Mouse (Mus musculus) cerebellum, adult 11 months (tissue): ENCODE data around the gene Them7.

Source experiments
- DNase-seq: peaks from one replicate; pipeline ENCODE4 v3.0.0; 2022

Them7 gene

DNA sequence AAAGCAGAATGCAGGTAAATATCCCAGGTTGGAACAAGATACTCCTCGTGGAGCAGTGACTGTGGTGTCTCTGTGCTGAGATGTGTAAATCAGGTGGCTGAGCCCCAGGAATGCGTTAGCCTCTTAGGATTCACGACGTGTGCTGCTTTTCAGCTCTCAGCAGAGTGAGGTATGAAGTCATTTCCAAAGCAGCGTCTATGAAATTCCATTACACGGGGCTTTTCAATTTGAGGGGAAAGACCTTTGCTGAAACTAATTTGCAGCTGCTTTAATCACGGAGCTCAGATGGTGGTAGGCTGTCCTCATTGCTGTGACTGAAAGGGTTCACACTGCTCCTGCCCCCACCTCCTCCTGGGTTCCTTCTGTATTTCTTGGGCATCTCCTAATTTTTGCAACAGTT is 87.9 kb downstream of the Them7 start:
- no peak for DNase-seq

DNA sequence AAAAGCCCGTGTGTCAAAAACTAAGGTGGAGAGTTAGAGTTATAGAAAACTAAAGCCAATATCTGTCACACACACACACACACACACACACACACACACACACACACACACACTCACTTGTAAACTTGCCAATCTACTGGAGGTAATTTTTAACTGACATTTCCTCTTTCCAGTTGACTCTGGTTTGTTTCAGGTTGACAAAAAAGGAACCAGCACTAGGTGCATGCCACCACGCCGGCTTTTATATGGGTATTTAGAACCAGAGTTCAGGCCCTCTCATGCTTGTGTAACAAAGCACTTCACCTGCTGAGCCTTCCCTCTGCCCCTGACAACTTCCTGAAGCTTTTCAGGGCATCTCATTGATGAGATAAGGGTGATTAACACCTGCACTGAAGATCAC is 89.0 kb downstream of the Them7 start:
- DNase-seq, result no peak

GRCm38 (mm10) chr2:105317556-105318184 is 93.5 kb downstream of the Them7 start:
- no peak for DNase-seq

DNA sequence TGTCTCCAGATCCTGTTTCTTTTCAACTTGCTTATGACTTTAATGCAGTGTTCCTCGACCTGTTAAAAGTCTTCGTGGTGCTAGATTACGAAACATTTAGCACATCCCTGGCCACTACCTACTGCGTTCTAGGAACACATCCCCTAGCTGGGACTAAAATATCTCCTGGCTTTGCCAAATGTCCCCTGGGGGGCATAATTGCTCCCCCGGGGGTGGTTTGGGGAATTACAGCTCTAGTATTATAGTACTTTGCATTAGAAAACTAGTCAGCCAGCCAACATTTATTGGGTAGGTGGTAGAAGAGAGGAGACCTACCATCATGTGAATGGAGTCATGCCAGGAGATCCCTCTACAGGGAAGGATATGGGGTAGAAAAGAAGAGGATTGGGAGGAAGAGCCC is 101.9 kb downstream of the Them7 start:
- DNase-seq, result no peak

DNA sequence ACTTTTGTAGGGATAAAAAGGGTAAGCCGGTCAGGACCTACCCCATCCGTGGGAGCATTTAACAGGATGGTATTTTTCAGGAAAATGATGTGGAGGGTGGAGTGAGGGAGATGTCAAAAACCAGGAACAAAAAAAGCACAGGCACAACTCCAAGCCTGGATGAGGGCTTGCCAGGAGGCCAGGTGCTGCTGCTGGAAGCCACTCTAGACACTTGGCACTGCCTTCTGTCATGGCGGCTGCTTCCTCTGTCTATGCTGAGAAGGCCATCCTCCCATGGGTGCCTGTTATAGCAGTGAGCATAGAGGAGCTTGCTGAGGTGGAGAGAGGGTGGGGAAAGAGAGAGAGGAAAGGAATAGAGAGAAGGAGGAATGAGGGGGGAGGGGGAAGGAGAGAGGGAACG is 105.9 kb downstream of the Them7 start:
- DNase-seq, result peak; percentile 84

DNA sequence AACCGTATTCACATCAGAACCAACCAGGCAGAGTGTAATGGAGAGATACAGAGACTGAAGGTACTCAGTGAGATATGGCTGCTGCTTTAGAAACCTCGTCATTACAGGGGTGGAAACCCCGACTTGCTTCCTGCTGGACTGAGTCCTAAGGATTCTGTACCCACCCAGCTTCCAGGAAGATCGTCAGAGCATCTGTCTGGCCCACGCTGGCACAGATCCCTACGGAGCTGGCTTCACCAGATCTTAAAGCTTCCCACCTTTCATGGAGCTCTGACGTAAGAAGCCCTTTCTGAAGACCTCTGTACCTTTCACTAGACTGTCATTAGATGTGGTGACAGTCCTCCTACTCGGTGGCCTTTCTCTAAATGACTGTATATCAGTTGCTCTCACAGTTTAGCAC is 109.0 kb downstream of the Them7 start:
- no peak for DNase-seq

DNA sequence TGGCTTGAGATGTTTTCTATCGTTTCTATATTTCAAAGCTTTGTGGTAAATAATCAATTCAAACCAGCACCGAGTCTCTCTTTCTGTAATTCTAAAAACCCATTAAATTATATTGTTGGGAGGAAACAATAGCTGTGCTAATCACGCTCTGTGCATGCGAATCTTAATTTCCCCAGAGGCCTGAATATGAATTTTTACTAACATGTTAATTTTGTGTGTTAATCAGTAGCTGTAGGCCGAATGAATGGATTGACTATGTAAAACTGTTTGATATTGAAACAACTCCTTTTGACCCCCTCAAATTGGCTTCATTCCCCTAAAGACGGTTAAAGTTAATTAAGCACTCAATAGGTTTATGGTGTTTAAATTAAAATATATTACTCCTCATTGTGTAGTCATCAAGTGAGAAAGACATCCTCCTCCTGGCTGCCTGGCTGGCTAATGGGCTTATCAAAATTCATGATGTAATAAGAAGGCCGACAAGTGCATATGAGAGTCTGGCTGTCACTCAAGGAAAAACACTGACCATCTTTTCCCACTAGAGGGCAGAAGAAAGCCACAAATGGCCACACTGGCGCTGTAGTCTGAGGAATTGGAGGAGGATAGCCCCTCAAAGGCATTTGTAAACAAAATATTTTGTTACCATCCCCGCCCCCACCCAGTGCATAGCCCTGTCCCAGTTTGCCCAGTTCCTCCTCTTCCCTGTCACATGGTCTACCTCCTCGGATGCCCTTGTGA is 110.0 kb downstream of the Them7 start:
- DNase-seq, result peak; percentile 16

GRCm38 (mm10) chr2:105335661-105336060 is 111.5 kb downstream of the Them7 start:
- DNase-seq, result no peak

DNA sequence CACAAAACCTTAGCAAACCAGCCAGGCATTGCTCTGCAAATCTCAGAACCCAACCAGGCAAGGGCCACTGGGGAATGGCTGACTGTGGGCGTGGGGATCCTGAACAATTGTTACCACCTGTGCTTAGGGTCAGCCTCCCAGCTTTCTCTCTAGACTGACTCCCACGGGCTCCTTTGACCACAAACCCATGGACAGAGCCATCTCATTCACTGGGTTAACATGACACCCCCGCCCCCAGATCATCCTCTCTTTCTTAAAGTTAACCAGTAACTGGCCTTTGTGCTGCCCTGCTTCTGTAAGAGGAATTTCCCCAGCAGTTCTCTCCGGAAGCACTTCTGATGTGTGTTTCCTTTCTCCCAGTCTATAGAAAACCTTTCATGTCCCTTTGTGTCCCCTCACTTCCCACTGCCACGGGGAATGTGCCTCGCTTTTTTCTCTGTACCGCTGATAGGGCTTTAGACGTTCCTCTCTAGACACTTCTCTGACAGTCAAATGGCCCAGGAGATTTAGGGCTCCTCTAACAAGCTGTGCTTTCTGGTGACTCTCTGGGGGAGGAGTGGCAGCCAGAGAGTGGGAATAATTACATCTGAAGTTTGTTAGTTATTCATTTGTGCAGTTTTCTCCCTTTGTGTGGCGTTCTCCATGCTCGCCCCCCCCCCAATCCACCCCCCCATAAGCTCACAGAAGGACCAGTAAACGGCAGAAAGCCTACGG is 112.4 kb downstream of the Them7 start:
- DNase-seq, result no peak

DNA sequence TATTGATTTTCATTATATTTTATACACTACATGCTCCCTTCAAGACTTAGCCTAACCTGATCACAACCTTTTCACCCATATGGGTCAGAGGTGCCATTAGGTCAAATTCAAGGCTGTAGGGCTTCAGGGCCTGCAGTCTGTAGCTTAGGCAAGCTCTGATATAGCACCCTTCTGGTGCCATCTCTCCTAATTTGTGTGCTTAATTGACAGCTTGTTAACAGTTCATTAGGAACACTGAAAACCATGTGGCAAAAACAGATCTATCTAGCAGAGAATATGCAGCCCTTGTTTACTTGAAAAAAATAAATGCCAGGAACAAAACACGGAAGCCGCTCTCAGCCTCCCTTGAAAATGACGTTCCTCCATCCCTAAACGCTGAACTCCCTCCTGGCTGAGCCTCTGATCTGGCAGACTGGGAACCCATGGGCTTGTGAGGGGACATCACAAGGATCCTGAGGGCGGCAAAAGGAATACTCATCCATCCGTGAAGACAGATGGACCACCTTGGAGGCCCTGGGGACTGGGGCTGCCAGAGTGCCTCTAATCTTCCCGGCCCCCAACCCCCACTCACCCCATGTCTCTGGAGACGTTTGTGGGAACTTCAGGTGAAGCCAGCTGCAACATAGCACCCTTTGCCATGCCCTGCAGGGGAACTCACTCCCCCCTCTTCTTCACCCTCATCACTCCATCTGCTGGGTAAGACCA is 113.2 kb downstream of the Them7 start:
- no peak for DNase-seq

GRCm38 (mm10) chr2:105339993-105340392 is 115.9 kb downstream of the Them7 start:
- DNase-seq, result peak; percentile 14

DNA sequence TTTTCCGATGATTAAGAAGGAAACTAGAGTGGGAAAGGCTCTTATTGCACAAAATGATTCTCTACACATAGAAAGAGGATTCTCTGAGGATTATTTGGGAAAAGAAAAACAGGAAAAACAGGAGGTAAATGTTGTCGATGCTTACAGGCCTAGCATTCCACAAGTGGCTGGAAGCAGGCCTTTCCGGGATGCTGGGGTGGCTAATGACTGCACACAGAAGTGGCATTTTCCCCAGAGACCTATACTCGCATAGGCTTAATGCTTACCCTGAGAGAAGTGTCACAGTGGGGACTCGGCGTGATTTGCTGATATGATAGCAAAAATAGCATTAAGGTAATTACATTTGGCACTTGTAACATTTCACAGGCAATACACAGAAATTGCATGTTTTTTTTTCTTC is 124.8 kb downstream of the Them7 start:
- DNase-seq, result no peak

DNA sequence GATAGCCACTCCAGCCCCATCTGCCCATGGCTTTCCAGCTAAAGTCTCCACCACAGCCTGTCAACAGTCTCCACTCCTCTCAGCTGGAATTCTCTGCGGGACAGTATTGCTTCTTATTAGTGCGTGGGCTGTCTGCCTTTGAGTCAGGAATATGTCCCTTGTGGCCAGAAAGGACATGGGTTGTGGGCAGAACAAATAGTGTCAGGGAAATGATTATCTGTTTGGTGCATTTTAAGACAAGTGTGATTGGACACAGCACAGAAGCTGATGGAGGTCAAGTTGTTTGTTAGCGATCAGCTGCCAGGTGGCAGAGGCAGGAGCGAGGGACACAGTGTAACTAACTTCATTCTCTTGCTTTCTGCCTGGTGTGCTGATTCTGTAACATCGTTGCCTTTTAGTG is 132.7 kb downstream of the Them7 start:
- DNase-seq, result no peak

DNA sequence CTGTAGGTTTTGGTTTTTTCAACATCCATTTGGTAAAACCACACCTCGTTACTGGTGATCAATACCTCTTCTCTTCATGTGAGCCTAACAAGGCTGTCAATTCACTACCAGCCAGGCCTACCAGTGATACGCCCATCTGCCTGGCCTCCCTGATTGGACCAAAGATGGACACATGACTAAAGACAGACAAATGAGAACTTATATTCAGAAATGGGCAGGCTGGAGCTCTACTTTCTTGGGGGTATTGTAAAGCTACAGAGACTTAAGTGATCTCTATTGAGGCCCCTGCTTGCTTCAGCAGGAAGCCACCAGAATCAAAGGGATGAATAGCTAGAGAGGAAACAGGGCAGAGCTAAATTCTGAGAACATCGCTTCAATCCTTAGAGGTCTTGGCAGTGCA is 133.9 kb downstream of the Them7 start:
- no peak for DNase-seq

GRCm38 (mm10) chr2:105367623-105368022 is 143.5 kb downstream of the Them7 start:
- DNase-seq, result no peak

DNA sequence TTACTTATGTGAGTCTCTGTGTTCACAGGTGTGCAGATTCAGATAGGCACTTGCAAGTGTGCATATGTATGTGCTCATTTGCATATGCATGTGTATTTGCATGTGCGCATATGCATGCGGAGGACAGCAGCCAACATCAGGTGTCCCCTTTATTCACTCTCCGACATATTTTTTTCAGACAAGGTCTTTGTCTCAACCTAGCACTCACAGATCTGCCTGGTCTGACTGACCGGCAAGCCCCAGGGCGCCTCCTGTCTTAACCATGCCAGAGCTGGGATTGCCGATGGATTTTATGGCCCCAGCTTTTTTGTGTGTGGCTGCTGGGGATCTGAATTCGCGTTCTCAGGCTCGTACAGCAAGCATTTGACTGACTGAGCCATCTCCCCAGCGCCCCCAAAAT is 146.1 kb downstream of the Them7 start:
- no peak for DNase-seq

GRCm38 (mm10) chr2:105370698-105371097 is 146.6 kb downstream of the Them7 start:
- no peak for DNase-seq

GRCm38 (mm10) chr2:105372156-105372555 is 148.0 kb downstream of the Them7 start:
- DNase-seq, result no peak

- DNase-seq, result no peak
These were observed 148.6 kb downstream of the Them7 start for GRCm38 (mm10) chr2:105372727-105373126.

DNA sequence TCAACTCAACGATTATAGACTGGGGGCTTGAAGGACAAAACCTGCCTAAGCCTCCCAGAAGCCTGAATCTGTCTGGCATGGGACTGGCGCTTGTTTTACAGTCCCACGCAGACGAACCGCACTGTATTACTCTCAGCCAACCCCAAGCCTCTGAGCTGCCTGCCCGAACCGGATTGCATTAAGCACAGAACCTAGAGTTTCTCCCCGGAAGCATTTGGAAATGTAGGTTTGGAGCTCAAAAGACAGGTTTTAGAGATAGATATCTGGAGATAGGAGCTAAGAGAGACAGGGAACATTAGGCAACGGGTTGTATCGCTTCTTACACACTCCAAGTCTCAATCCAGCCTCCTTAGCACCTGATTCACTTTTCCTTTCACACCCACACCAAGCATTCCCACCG is 149.5 kb downstream of the Them7 start:
- no peak for DNase-seq

- no peak for DNase-seq
These were observed 151.1 kb downstream of the Them7 start for GRCm38 (mm10) chr2:105375261-105375660.

GRCm38 (mm10) chr2:105375705-105376104 is 151.6 kb downstream of the Them7 start:
- DNase-seq, result no peak

GRCm38 (mm10) chr2:105379682-105380081 is 155.6 kb downstream of the Them7 start:
- no peak for DNase-seq
